Mouse (Mus musculus): ENCODE data around the gene Bcl2l15. TPM values are rescaled to one million over a fixed set of nuclear protein-coding genes. Genes with fewer than 3 reads are reported as not detected.
A peak's percentile ranks its signal among the peaks of the same experiment; 100 is the strongest.

Gene Bcl2l15
- polyA plus RNA-seq, 1 experiment from 2014 or later, result 1.7 TPM

- H3K27ac ChIP-seq (ENCODE audit: low read length), result no peak overlapping the region
- no peaks in the 10 kb centered on the region for H3K36me3 ChIP-seq (ENCODE audit: control insufficient read depth, insufficient read depth)
- H3K4me2 ChIP-seq (ENCODE audit: low read depth, low read length), result no peak overlapping the region
- 61% methylated on average over 7 of the region's 7 CpGs for WGBS (ENCODE audit: insufficient replicate concordance)
- ATAC-seq (ENCODE audit: low read depth), result no peak
- no peak overlapping the region for H3K9ac ChIP-seq (ENCODE audit: low read depth, low read length)
- H3K27me3 ChIP-seq (ENCODE audit: control insufficient read depth, insufficient read depth, low read depth, low read length), result no peaks in the 10 kb centered on the region
- no peak overlapping the region for H3K4me3 ChIP-seq (ENCODE audit: low read depth, low read length)
- H3K9me3 ChIP-seq (replicated peaks; ENCODE audit: control insufficient read depth, low read length), result no peaks in the 10 kb centered on the region
- H3K4me1 ChIP-seq (ENCODE audit: control insufficient read depth, low read depth, low read length), result no peaks in the 10 kb centered on the region; the same call in 1 of the 2 replicates
Observed at GRCm38 (mm10) chr3:103857036-103857805, 24.8 kb downstream of the Bcl2l15 start.

- no peak for ATAC-seq (ENCODE audit: low read depth)
- Histone ChIP-seq H3K27me3 (ENCODE audit: control insufficient read depth, insufficient read depth, low read depth, low read length) (no peaks in the 10 kb centered on the region), H3K4me3 (ENCODE audit: low read depth, low read length) (no peak overlapping the region), H3K4me2 (ENCODE audit: low read depth, low read length) (no peak overlapping the region), H3K9ac (ENCODE audit: low read depth, low read length) (no peak overlapping the region), H3K9me3 (replicated peaks; ENCODE audit: control insufficient read depth, low read length) (no peaks in the 10 kb centered on the region), H3K36me3 (ENCODE audit: control insufficient read depth, insufficient read depth) (no peaks in the 10 kb centered on the region), H3K4me1 (ENCODE audit: control insufficient read depth, low read depth, low read length) (no peaks in the 10 kb centered on the region; the same call in 1 of the 2 replicates), H3K27ac (ENCODE audit: low read length) (no peak overlapping the region)
- WGBS (ENCODE audit: insufficient replicate concordance), result 73% methylated on average over 6 of the region's 6 CpGs
Observed at GRCm38 (mm10) chr3:103857977-103858563, 25.7 kb downstream of the Bcl2l15 start.

GRCm38 (mm10) chr3:103858881-103859801 lies 26.7 kb downstream of the Bcl2l15 start, which contains the start of gene Ptpn22:
Ptpn22 (plus strand) TSS chr3:103859795.
- ATAC-seq (ENCODE audit: low read depth), result peak; percentile 63
- 0 out of 2 replicates have a peak within 1 kb of the TSS, but pooled peaks have one; percentile 5 for H3K9ac ChIP-seq (ENCODE audit: low read depth, low read length)
- H3K36me3 ChIP-seq (ENCODE audit: control insufficient read depth, insufficient read depth), result no peaks in the 10 kb centered on the region
- H3K27me3 ChIP-seq (ENCODE audit: control insufficient read depth, insufficient read depth, low read depth, low read length), result no peaks in the 10 kb centered on the region
- H3K4me3 ChIP-seq (ENCODE audit: low read depth, low read length), result peak within 1 kb of the TSS; percentile 41
- H3K4me2 ChIP-seq (ENCODE audit: low read depth, low read length), result peak within 1 kb of the TSS; percentile 17
- 19% methylated on average over 12 of the region's 12 CpGs for WGBS (ENCODE audit: insufficient replicate concordance)
- H3K4me1 ChIP-seq (ENCODE audit: control insufficient read depth, low read depth, low read length), result no peaks in the 10 kb centered on the region; the same call in 1 of the 2 replicates
- H3K9me3 ChIP-seq (replicated peaks; ENCODE audit: control insufficient read depth, low read length), result no peaks in the 10 kb centered on the region
- H3K27ac ChIP-seq (ENCODE audit: low read length), result peak within 1 kb of the TSS; percentile 82

- H3K4me3 ChIP-seq (ENCODE audit: low read depth, low read length), result peak overlapping the region; percentile 41
- WGBS (ENCODE audit: insufficient replicate concordance), result 19% methylated on average over 6 of the region's 6 CpGs
- H3K27ac ChIP-seq (ENCODE audit: low read length), result peak overlapping the region; percentile 82
- H3K27me3 ChIP-seq (ENCODE audit: control insufficient read depth, insufficient read depth, low read depth, low read length), result no peaks in the 10 kb centered on the region
- no peaks in the 10 kb centered on the region for H3K9me3 ChIP-seq (replicated peaks; ENCODE audit: control insufficient read depth, low read length)
- peak; percentile 50; the same call in 1 of the 2 replicates for ATAC-seq (ENCODE audit: low read depth)
- no peaks in the 10 kb centered on the region for H3K36me3 ChIP-seq (ENCODE audit: control insufficient read depth, insufficient read depth)
- peak overlapping the region; percentile 17 for H3K4me2 ChIP-seq (ENCODE audit: low read depth, low read length)
- H3K4me1 ChIP-seq (ENCODE audit: control insufficient read depth, low read depth, low read length), result no peaks in the 10 kb centered on the region; the same call in 1 of the 2 replicates
- H3K9ac ChIP-seq (ENCODE audit: low read depth, low read length), result no peak overlapping the region
Observed at GRCm38 (mm10) chr3:103859851-103860391, 27.5 kb downstream of the Bcl2l15 start.

- no peak overlapping the region for H3K4me3 ChIP-seq (ENCODE audit: low read depth, low read length)
- no peaks in the 10 kb centered on the region for H3K4me1 ChIP-seq (ENCODE audit: control insufficient read depth, low read depth, low read length)
Observed at GRCm38 (mm10) chr3:103862721-103863220, 30.4 kb downstream of the Bcl2l15 start.

GRCm38 (mm10) chr3:103864200-103864599 lies 31.8 kb downstream of the Bcl2l15 start:
- Histone ChIP-seq H3K36me3 (ENCODE audit: control insufficient read depth, insufficient read depth) (no peaks in the 10 kb centered on the region), H3K27me3 (ENCODE audit: control insufficient read depth, insufficient read depth, low read depth, low read length) (no peaks in the 10 kb centered on the region), H3K27ac (ENCODE audit: low read length) (no peak overlapping the region), H3K9ac (ENCODE audit: low read depth, low read length) (no peak overlapping the region), H3K9me3 (replicated peaks; ENCODE audit: control insufficient read depth, low read length) (no peaks in the 10 kb centered on the region), H3K4me2 (ENCODE audit: low read depth, low read length) (no peak overlapping the region), H3K4me1 (ENCODE audit: control insufficient read depth, low read depth, low read length) (no peaks in the 10 kb centered on the region), H3K4me3 (ENCODE audit: low read depth, low read length) (no peak overlapping the region)
- no peak for ATAC-seq (ENCODE audit: low read depth)
- WGBS (ENCODE audit: insufficient replicate concordance), result 68% methylated on average over 6 of the region's 6 CpGs

More at GRCm38 (mm10) chr3:103862721-103863220, 30.4 kb downstream of the Bcl2l15 start:
- no peaks in the 10 kb centered on the region for H3K9me3 ChIP-seq (replicated peaks; ENCODE audit: control insufficient read depth, low read length)
- no peaks in the 10 kb centered on the region for H3K27me3 ChIP-seq (ENCODE audit: control insufficient read depth, insufficient read depth, low read depth, low read length)
- H3K4me2 ChIP-seq (ENCODE audit: low read depth, low read length), result no peak overlapping the region
- H3K27ac ChIP-seq (ENCODE audit: low read length), result no peak overlapping the region
- 60% methylated on average over 4 of the region's 4 CpGs for WGBS (ENCODE audit: insufficient replicate concordance)
- H3K9ac ChIP-seq (ENCODE audit: low read depth, low read length), result no peak overlapping the region
- H3K36me3 ChIP-seq (ENCODE audit: control insufficient read depth, insufficient read depth), result no peaks in the 10 kb centered on the region
- ATAC-seq (ENCODE audit: low read depth), result no peak

- Histone ChIP-seq H3K4me1 (ENCODE audit: control insufficient read depth, low read depth, low read length) (no peaks in the 10 kb centered on the region), H3K4me2 (ENCODE audit: low read depth, low read length) (no peak overlapping the region), H3K27me3 (ENCODE audit: control insufficient read depth, insufficient read depth, low read depth, low read length) (no peaks in the 10 kb centered on the region), H3K4me3 (ENCODE audit: low read depth, low read length) (no peak overlapping the region), H3K27ac (ENCODE audit: low read length) (no peak overlapping the region), H3K36me3 (ENCODE audit: control insufficient read depth, insufficient read depth) (no peaks in the 10 kb centered on the region), H3K9me3 (replicated peaks; ENCODE audit: control insufficient read depth, low read length) (no peaks in the 10 kb centered on the region), H3K9ac (ENCODE audit: low read depth, low read length) (no peak overlapping the region)
- ATAC-seq (ENCODE audit: low read depth), result no peak
- 65% methylated on average over 5 of the region's 5 CpGs for WGBS (ENCODE audit: insufficient replicate concordance)
Observed at GRCm38 (mm10) chr3:103867424-103867971, 35.1 kb downstream of the Bcl2l15 start.

- no peak for ATAC-seq (ENCODE audit: low read depth)
- Histone ChIP-seq H3K27ac (ENCODE audit: low read length) (no peak overlapping the region), H3K9me3 (replicated peaks; ENCODE audit: control insufficient read depth, low read length) (no peaks in the 10 kb centered on the region), H3K4me1 (ENCODE audit: control insufficient read depth, low read depth, low read length) (no peaks in the 10 kb centered on the region), H3K4me3 (ENCODE audit: low read depth, low read length) (no peak overlapping the region), H3K9ac (ENCODE audit: low read depth, low read length) (no peak overlapping the region), H3K4me2 (ENCODE audit: low read depth, low read length) (no peak overlapping the region), H3K27me3 (ENCODE audit: control insufficient read depth, insufficient read depth, low read depth, low read length) (no peaks in the 10 kb centered on the region), H3K36me3 (ENCODE audit: control insufficient read depth, insufficient read depth) (no peaks in the 10 kb centered on the region)
- 60% methylated on average over 4 of the region's 4 CpGs for WGBS (ENCODE audit: insufficient replicate concordance)
Observed at GRCm38 (mm10) chr3:103868008-103868407, 35.6 kb downstream of the Bcl2l15 start.

Data from liver, embryonic 16.5 days (tissue).